Mouse (Mus musculus) ovary, adult 18-20 months (tissue): Measurements from ENCODE around the gene Morf4l2.
"Not testable (repeated sequence)": the region's sequence is repeated elsewhere in the genome, so short reads cannot be mapped to it uniquely, and the experiment has no call there.

Experiments used
- DNase-seq: peaks from one replicate; pipeline ENCODE4 v3.0.0; 2022; ENCODE audit warnings: low spot score, mixed read lengths

The Morf4l2 gene

GRCm38 (mm10) chrX:136743459-136743858, at the start of gene Morf4l2:
Gene Morf4l2, minus strand, starts transcription at chrX:136743690.
- DNase-seq, result no peak

- no peak for DNase-seq
These were observed 46.0 kb upstream of the Morf4l2 start for GRCm38 (mm10) chrX:136789446-136789845.

GRCm38 (mm10) chrX:136780041-136780440, 36.6 kb upstream of the Morf4l2 start, which contains the start of gene Glra4:
Gene Glra4, minus strand, starts transcription at chrX:136780141.
- no peak for DNase-seq

- no peak for DNase-seq
These were observed 35.8 kb upstream of the Morf4l2 start for GRCm38 (mm10) chrX:136779262-136779661.

DNA sequence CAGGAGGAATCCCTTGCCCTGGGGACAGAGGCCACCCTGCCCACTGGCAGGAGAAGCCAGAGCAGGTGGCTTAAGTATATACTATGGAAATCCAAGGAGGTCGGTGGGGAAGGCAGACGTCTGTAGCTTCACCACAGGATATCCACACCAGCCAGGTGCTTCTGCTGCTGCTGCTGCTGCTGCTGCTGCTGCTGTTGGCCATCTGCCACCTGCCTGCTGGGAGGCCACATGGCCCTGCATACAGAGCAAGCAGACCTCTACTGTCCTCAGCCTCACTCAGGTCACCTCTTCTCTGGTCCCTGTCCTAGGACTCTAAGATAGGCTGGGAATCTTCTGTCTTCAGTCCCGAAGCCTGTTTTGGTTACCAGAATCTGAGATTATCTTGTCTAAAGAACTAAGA, 34.6 kb upstream of the Morf4l2 start:
- no peak for DNase-seq

GRCm38 (mm10) chrX:136773035-136773434, 29.5 kb upstream of the Morf4l2 start:
- DNase-seq, result no peak

DNA sequence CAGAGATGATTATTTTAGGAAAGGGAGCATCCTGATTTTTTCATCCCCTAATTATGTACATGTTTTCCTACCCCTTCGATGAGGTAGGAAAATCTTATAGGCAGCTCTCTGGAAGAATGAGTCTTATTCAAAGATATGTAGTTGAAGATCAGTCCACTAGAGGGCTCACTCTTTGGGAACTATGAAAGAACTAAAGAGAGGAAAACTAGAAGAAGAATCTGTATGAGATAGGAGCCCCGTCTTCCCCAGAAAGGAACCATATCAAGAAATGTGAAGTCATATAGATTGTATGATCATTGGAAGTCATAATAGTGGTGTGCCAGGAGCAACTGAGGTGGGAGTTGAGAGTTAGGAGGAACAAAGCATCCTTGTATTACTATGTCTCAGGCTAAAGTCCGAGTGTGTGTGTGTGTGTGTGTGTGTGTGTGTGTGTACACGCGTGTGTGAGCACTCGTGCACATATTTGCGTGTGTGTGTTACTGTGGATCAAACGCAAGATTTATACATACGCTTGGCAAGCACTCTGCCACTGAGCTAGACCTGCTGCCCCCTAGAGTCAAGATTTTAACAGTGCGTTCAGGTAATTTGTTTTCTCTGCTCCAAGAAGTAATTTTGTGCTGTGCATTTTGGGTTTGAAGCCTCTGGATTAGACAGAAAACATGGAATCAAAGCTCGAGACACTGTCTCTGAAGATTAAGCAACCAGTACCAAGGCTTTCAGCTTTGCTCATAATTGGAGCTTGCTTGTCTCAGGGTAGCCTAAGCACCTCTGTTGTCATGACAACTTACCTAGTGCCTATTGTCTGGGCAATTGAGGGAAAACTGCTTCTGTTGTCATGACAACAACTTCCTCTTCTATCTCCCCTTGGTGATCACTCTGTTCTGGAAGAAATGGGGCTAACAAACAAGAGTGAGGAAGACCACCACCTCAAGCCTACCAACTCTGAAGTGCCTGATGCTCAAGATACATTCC, 17.9 kb upstream of the Morf4l2 start:
- DNase-seq, result no peak

DNA sequence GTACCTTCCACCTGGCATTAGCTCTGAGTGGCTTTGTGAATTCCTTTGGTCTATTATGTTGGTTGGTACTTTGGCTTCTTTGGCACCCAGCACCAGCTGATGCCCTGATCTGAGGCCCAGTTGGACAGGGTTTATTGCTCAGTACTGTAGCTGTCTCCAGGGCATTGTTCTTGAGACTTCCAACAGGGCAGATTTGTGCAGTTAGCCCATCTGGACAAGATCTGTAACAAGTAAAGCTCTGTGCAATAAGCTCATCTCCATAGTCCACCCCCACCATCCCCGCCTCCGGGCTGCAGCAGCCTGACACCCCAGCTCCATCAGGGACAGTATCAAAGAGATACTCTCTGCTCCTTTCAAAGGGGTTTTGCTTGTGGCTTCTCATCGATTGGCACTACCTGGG, 12.0 kb upstream of the Morf4l2 start:
- no peak for DNase-seq

GRCm38 (mm10) chrX:136749329-136749728, 5.8 kb upstream of the Morf4l2 start:
- no peak for DNase-seq

DNA sequence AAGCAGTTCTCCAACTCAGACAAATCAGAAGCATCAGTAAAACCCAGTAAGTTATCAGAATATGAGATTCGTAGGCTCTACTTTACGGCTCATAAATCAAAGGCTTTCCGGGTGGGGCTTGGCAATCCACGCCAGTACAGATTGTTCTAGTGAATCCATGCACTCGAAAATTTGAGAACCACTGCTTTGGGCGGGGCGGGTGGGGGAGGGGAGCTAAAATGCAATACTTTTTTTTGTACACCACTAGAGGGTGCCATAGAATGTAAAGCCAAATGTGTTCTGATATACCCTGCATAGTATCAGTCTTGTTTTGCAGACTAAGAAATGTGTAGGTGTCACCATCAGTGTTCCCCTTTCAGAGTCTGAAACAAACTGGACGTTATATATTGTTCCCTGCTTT, 1.2 kb upstream of the Morf4l2 start:
- no peak for DNase-seq

DNA sequence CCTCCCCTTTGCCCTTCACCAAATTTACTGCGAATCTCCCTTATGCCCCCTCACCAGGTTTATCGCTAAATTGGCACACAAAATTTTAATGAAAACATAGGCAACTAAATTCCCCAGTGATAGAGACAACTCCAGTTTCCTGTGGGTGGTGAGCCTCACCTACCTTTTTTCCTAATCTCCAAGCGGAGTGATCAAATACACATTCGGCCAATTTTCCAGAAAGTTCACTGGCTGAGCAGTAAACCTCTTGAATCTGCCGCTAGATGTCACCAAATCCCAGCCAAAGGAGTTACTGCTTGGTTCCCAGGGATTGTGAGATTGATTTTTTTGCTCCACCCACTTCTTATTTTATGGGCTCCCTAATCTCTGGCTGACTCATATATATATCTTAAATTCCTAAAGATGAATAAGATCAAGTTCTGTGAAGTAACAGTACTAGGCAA, 808 bp downstream of the Morf4l2 start:
- no peak for DNase-seq

- no peak for DNase-seq
These were observed 1.2 kb downstream of the Morf4l2 start for GRCm38 (mm10) chrX:136742241-136742640.

DNA sequence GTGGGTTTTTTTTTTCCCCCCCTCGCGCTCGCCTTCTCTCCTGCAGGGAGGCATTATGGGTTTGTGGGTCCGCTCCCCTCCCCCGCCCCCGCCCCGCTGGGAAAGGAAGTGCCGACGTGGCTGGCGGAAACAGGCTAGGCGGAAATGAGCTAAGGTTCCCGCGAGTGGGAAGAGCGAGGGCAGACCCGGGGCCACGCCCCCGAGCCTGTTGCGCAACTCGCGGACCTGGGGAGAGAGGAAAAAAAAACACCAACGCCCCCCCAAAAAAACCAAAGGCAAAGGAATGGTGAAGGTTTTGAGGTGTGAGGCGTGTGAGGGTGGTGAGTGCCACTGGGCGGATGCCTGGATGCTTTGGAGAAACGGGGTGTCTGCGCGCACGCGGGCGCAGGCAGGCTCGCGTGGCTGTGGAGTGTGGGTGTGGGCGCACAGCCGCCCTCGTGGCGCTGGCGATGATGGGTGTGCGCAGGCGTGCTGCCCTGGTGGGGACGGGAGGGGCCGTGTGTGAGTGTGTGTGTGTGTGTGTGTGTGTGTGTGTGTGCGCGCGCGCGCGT, 1.8 kb downstream of the Morf4l2 start:
- DNase-seq, result peak; percentile 71

- peak; percentile 95 for DNase-seq
These were observed 2.5 kb downstream of the Morf4l2 start for GRCm38 (mm10) chrX:136740791-136741650.

GRCm38 (mm10) chrX:136740087-136740790, 3.3 kb downstream of the Morf4l2 start:
- no peak for DNase-seq

- DNase-seq, result no peak
These were observed 11.5 kb downstream of the Morf4l2 start for GRCm38 (mm10) chrX:136732016-136732415.

GRCm38 (mm10) chrX:136714742-136715474, 28.6 kb downstream of the Morf4l2 start:
- DNase-seq, result not testable (repeated sequence)

GRCm38 (mm10) chrX:136708782-136709181, 34.7 kb downstream of the Morf4l2 start:
- no peak for DNase-seq

DNA sequence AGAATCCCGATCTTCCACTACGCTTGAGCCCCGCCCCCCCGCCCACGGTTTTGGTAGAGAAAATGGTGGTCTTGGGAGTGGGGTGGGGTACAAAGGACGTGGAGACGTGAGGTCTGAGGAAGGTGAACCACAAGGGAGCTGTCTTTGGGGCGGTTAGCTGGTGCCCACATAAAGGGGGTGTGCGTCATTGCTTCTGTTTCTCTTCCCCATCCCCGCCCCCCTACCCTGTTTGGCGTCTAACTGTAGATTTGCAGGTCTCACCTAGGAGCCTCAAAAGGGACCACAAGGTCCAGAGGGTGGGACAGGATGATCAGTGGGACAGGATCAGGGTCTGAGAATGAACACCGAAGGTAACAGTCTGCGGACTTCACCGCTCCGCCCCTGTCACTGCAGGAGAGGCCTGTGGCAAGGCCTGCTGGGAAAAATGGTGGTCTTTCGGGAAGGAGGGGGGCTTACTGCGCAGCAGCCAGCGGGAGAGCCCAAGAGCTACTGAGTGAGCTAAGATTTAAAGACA, 35.3 kb downstream of the Morf4l2 start:
- peak; percentile 17 for DNase-seq

GRCm38 (mm10) chrX:136707446-136708167, 35.9 kb downstream of the Morf4l2 start, which contains the start of gene Tceal1:
Gene Tceal1, plus strand, starts transcription at chrX:136707982.
- peak; percentile 23 for DNase-seq
